Comparison of ENCODE assay signal across 8 mouse cellular contexts in genomic region chr2:127831401-127832102, GRCm38 (mm10). TPM values are rescaled to one million over a fixed set of nuclear protein-coding genes. Genes with fewer than 3 reads are reported as not detected.
DNase-seq lines count a peak whose midpoint lies in the region; ATAC-seq lines count a peak whose summit lies in the region.

Gene Bub1, minus strand, starts transcription at chr2:127831865.

- DNase-seq in ZHBTc4 (ENCODE audit: low read depth, low spot score): peak; percentile 97
- DNase-seq in gastrocnemius, adult 8-10 months (ENCODE audit: low spot score in 2 of 2): peak; percentile 82 to 90
- DNase-seq in induced T-regulatory cell, adult 2 months (ENCODE audit: low read depth): peak; percentile 96
- DNase-seq in left cerebral cortex, adult 9 months (ENCODE audit: low spot score in 2 of 2): peak; percentile 58 to 91
- DNase-seq in right cerebral cortex, postnatal 14 days: peak; percentile 98
- DNase-seq in urinary bladder, postnatal 36 days (ENCODE audit: low spot score in 2 of 2): peak; percentile 85 to 92

- peak; percentile 98 for ATAC-seq in common myeloid progenitor, adult 5-6 weeks (replicated peaks; ENCODE audit: low read depth, poor library complexity, severe bottlenecking)
- peak; percentile 99 for ATAC-seq in megakaryocyte progenitor cell, adult 5-6 weeks (replicated peaks; ENCODE audit: poor library complexity)

RNA-seq across cellular contexts. Expression of gene Bub1, which starts in this region (rescaled TPM):
- total RNA-seq in common myeloid progenitor, adult 5-6 weeks (2017): 52.7 and 60.3 TPM in 2 replicates
- not detected for total RNA-seq in gastrocnemius, adult 8-10 months (2022)
- 60.6 and 75.7 TPM in 2 replicates for total RNA-seq in megakaryocyte progenitor cell, adult 5-6 weeks (2015)
- 55.3 and 65.0 TPM in 2 replicates for total RNA-seq in megakaryocyte progenitor cell, adult 5-6 weeks (2017)

Comparison
In these comparisons a context has a peak if more than half of its experiments do, and no peak if none do; other contexts are left out.
1. Peak in every context shown above with its lines: DNase-seq and ATAC-seq.
2. RNA of gene Bub1 (total RNA-seq): 55.3 to 75.7 TPM in megakaryocyte progenitor cell, adult 5-6 weeks and 52.7 to 60.3 TPM in common myeloid progenitor, adult 5-6 weeks; not detected in gastrocnemius, adult 8-10 months; every median in the first group is over 10 times any median in the second.
3. Peak in DNase-seq in gastrocnemius, adult 8-10 months; RNA of the gene not detected or under 1 TPM.